8 mouse cellular contexts compared by ENCODE assay signal in the genomic region with DNA sequence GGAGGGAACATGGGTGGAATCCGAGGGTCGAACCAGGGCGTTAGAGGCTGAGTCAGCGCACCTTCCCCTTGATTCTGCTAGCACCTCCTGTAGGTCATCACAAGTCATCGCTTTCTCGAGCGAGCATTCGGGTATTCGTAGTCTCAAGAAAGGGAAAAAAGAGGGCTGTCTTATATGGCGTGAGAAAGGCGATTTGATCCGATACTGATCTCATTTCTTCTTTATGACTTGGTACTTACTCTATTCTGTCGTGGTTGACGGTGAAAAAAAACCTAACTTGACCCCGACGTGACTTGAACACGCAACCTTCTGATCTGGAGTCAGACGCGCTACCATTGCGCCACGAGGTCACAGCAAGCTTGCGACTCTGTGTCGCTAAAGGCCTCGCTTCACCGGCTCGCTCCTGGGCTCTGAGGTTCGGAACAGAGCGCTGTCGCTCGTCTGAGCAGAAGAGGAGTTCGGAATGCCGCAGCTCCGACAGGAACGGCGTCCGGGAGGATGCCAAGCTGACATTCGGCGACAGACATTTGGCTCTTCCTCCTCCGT. TPM values are rescaled to one million over a fixed set of nuclear protein-coding genes. Genes with fewer than 3 reads are reported as not detected.
DNase-seq lines count a peak whose midpoint lies in the region; ATAC-seq and TF ChIP-seq lines count a peak whose summit lies in the region.

No protein-coding gene starts in this region.

- H3K4me1 ChIP-seq in hindbrain, embryonic 10.5 days (replicated peaks), result peaks cover 5% of the 10 kb centered on the region; the same call in 1 of the 2 replicates
- H3K4me1 ChIP-seq in lung, embryonic 15.5 days, result no peaks in the 10 kb centered on the region
- H3K4me1 ChIP-seq in olfactory bulb, adult 2 months (ENCODE audit: control insufficient read depth, insufficient read depth, low read length), result no peaks in the 10 kb centered on the region

- TF ChIP-seq POLR2A in olfactory bulb, adult 2 months (IDR thresholded peaks at IDR 0.05; ENCODE audit: insufficient read depth, low read depth, low read length), result no peak; the same call in 1 of the 2 replicates

- H3K4me3 ChIP-seq in hindbrain, embryonic 10.5 days, result peak overlapping the region; percentile 82
- peak overlapping the region; percentile 86 for H3K4me3 ChIP-seq in lung, embryonic 15.5 days
- H3K4me3 ChIP-seq in olfactory bulb, adult 2 months (ENCODE audit: insufficient read depth, low read depth, low read length), result peak overlapping the region; percentile 77

- peak overlapping the region; percentile 75 for H3K9ac ChIP-seq in lung, embryonic 15.5 days

- under 1% methylated on average over 39 of the region's 39 CpGs for WGBS in hindbrain, embryonic 10.5 days
- under 1% methylated on average over 39 of the region's 39 CpGs for WGBS in lung, embryonic 15.5 days
- under 1% methylated on average over 39 of the region's 39 CpGs for WGBS in olfactory bulb, adult 2 months

- H3K4me2 ChIP-seq in lung, embryonic 15.5 days, result peak overlapping the region; percentile 68

- ATAC-seq in lung, embryonic 15.5 days (ENCODE audit: borderline replicate concordance, extremely low read depth, low FRiP score, low TSS enrichment), result peak; percentile 86

- peak; percentile 92 for DNase-seq in Muller cell, postnatal 12 days (ENCODE audit: inconsistent ontology term)
- DNase-seq in cerebellum, adult 9-11 months, result peak; percentile 94
- peak; percentile 90 to 99 for DNase-seq in frontal cortex, adult 2 months (ENCODE audit: extremely low spot score in 1 of 2, low spot score in 1 of 2)
- DNase-seq in hindbrain, embryonic 10.5 days (ENCODE audit: low spot score), result peak; percentile 94
- DNase-seq in layer of hippocampus, adult 9-10 months (ENCODE audit: low spot score), result peak; percentile 96
- DNase-seq in thymus, adult 18-20 months, result peak; percentile 68 to 74

- TF ChIP-seq CTCF in olfactory bulb, adult 2 months (IDR thresholded peaks at IDR 0.05; ENCODE audit: insufficient read depth, low read depth, low read length), result peak; percentile 37; the same call in 1 of the 2 replicates

- no peaks in the 10 kb centered on the region for H3K27me3 ChIP-seq in hindbrain, embryonic 10.5 days (ENCODE audit: insufficient read depth, poor library complexity, severe bottlenecking)
- 0 out of 2 replicates have a peak, but pooled peaks cover 8% of the 10 kb centered on the region for H3K27me3 ChIP-seq in lung, embryonic 15.5 days

- no peaks in the 10 kb centered on the region for H3K36me3 ChIP-seq in hindbrain, embryonic 10.5 days
- no peaks in the 10 kb centered on the region for H3K36me3 ChIP-seq in lung, embryonic 15.5 days

- no peaks in the 10 kb centered on the region for H3K9me3 ChIP-seq in hindbrain, embryonic 10.5 days
- no peaks in the 10 kb centered on the region for H3K9me3 ChIP-seq in lung, embryonic 15.5 days

- H3K27ac ChIP-seq in hindbrain, embryonic 10.5 days, result peak overlapping the region; percentile 95
- peak overlapping the region; percentile 97 for H3K27ac ChIP-seq in lung, embryonic 15.5 days
- peak overlapping the region; percentile 98 for H3K27ac ChIP-seq in olfactory bulb, adult 2 months (ENCODE audit: insufficient read depth, low read depth, low read length)

RNA-seq across cellular contexts. Expression of a gene that starts 29.6 kb away (rescaled TPM):
- 4.8 TPM in 2 replicates for polyA plus RNA-seq in frontal cortex, adult 2 months (2012; rRNA removed)
- polyA plus RNA-seq in hindbrain, embryonic 10.5 days (2016; fragmentation: Nextera tagmentation; extraction: Ambion mirVana), result 0.05 and 0.10 TPM in 2 replicates
- polyA plus RNA-seq in lung, embryonic 15.5 days (2015; fragmentation: Nextera tagmentation; extraction: Ambion mirVana), result 2.0 and 4.4 TPM in 2 replicates
- not detected in 2 replicates for polyA plus RNA-seq in olfactory bulb, adult 2 months (2012; ENCODE audit: insufficient read depth, insufficient read length, low replicate concordance, missing spikeins)

RNA-seq across cellular contexts. Expression of a gene that starts 46.2 kb away (rescaled TPM):
- 317 and 322 TPM in 2 replicates for polyA plus RNA-seq in frontal cortex, adult 2 months (2012; rRNA removed)
- polyA plus RNA-seq in hindbrain, embryonic 10.5 days (2016; fragmentation: Nextera tagmentation; extraction: Ambion mirVana), result 0.62 and 1.1 TPM in 2 replicates
- polyA plus RNA-seq in lung, embryonic 15.5 days (2015; fragmentation: Nextera tagmentation; extraction: Ambion mirVana), result 0.81 and 0.96 TPM in 2 replicates
- not detected in 2 replicates for polyA plus RNA-seq in olfactory bulb, adult 2 months (2012; ENCODE audit: insufficient read depth, insufficient read length, low replicate concordance, missing spikeins)

Comparison
In these comparisons a context has a peak if more than half of its experiments do, and no peak if none do; other contexts are left out.
1. Peak in every context shown above with its lines: DNase-seq, ATAC-seq, H3K4me3 ChIP-seq and H3K27ac ChIP-seq.
2. RNA of a gene that starts 46.2 kb away (polyA plus RNA-seq): 317 to 322 TPM in frontal cortex, adult 2 months; 0.62 to 1.1 TPM in hindbrain, embryonic 10.5 days, 0.81 to 0.96 TPM in lung, embryonic 15.5 days and not detected in olfactory bulb, adult 2 months; every median in the first group is over 100 times any median in the second.